In the genomic region with DNA sequence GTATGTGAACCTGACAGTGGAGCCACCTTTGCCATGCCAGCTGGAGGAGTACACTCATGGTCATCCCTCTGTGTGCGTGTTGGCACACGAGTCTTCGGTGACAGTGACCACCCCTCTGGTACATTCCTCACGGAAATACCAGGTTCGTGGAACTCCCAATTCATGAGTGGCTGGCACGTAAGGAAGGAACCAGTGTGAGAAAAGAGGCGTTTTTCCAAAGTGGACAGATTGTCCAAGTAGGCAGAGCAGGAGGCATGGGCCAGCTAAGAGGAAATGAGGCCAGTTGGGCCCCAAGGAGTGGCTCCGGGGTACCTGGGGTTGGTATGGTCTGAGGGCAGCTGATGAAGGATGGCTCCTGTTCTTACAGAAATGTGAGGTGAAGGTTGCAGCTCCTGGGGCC, we compare ENCODE assay signal across 29 mouse cellular contexts. TPM values are rescaled to one million over a fixed set of nuclear protein-coding genes. Genes with fewer than 3 reads are reported as not detected.
DNase-seq lines count a peak whose midpoint lies in the region; ATAC-seq and TF ChIP-seq lines count a peak whose summit lies in the region.
"Had no signal": no experiment of that assay in that cellular context is flagged by ENCODE, and none has a peak within 500 bp of the region (broad histone marks: within the 10 kb centered on the region; RNA-seq: fewer than 3 reads in every experiment).

No protein-coding gene starts in this region.

- H3K27me3 ChIP-seq in limb, embryonic 10.5 days (ENCODE audit: low read depth, poor library complexity, severe bottlenecking) = peaks cover 48% of the 10 kb centered on the region
- H3K27me3 ChIP-seq: megakaryocyte, embryonic 14.5 days had no signal

- no peaks in the 10 kb centered on the region for H3K36me3 ChIP-seq in limb, embryonic 10.5 days
- H3K36me3 ChIP-seq: embryonic facial prominence, embryonic 15.5 days; forebrain, embryonic 12.5 days; heart, embryonic 15.5 days; lung, embryonic 15.5 days had no signal

- no peak overlapping the region for H3K4me3 ChIP-seq in left cerebral cortex, adult 2 months
- H3K4me3 ChIP-seq in limb, embryonic 10.5 days = no peak overlapping the region
- H3K4me3 ChIP-seq: embryonic facial prominence, embryonic 15.5 days; heart, embryonic 15.5 days; limb, embryonic 13.5 days; lung, embryonic 15.5 days; megakaryocyte, embryonic 14.5 days had no signal

- 92% methylated on average over 8 of the region's 8 CpGs for WGBS in limb, embryonic 10.5 days

- no peaks in the 10 kb centered on the region for H3K9me3 ChIP-seq in limb, embryonic 10.5 days (replicated peaks)
- H3K9me3 ChIP-seq: embryonic facial prominence, embryonic 15.5 days; forebrain, embryonic 12.5 days; heart, embryonic 15.5 days; limb, embryonic 13.5 days; lung, embryonic 15.5 days; megakaryocyte, embryonic 14.5 days; midbrain, embryonic 13.5 days; neural tube, embryonic 15.5 days had no signal

- peaks cover 12% of the 10 kb centered on the region for H3K4me1 ChIP-seq in limb, embryonic 10.5 days

- TF ChIP-seq CTCF in left cerebral cortex, adult 2 months (IDR thresholded peaks at IDR 0.05) = no peak

- ATAC-seq in megakaryocyte progenitor cell, adult 5-6 weeks (replicated peaks; ENCODE audit: poor library complexity) = no peak
- ATAC-seq: CD4-positive, CD25-positive, alpha-beta regulatory T cell, adult 4 months; forebrain, postnatal 0 days; hindbrain, embryonic 16.5 days; midbrain, embryonic 13.5 days had no signal

- intact Hi-C loops in left cerebral cortex, adult 2 months (cut with DNase I) = loop anchor here (5.0 kb wide), 1 partner anchor 58 kb away; no protein-coding TSS in a partner anchor
- intact Hi-C loops in left cerebral cortex, postnatal 36 days (cut with DNase I) = no loop called here

- peak overlapping the region; percentile 57; the same call in 1 of the 2 replicates for H3K27ac ChIP-seq in left cerebral cortex, adult 2 months
- H3K27ac ChIP-seq in limb, embryonic 10.5 days = no peak overlapping the region
- H3K27ac ChIP-seq: embryonic facial prominence, embryonic 15.5 days; forebrain, embryonic 12.5 days; heart, embryonic 15.5 days; kidney, postnatal 0 days; limb, embryonic 13.5 days; lung, embryonic 15.5 days; midbrain, embryonic 13.5 days; neural tube, embryonic 15.5 days had no signal

- no peak for DNase-seq in left cerebral cortex, adult 2 months (ENCODE audit: extremely low spot score in 1 of 2, low spot score in 2 of 2)
- DNase-seq in left cerebral cortex, postnatal 36 days (ENCODE audit: low spot score in 2 of 2) = no peak
- peak; percentile 78 to 87 for DNase-seq in cerebellum, adult 18-20 months
- peak; percentile 71 to 72 for DNase-seq in cerebellum, postnatal 10 days
- peak; percentile 25 for DNase-seq in limb, embryonic 10.5 days (ENCODE audit: low spot score)
- no peak for DNase-seq in right cerebral cortex, postnatal 25 days
- DNase-seq: adrenal gland, postnatal 25 days; forebrain, postnatal 0 days; gastrocnemius, postnatal 10 days; kidney, adult 8-10 months; kidney, postnatal 4 days; layer of hippocampus, adult 9-11 months; thymus, adult 2 months; thymus, postnatal 36 days had no signal

RNA-seq across cellular contexts. Expression of a gene that starts 26.0 kb away (rescaled TPM):
- 100 to 1,000 TPM; 222 to 239 TPM for total RNA-seq in left cerebral cortex, adult 2 months (2021)
- total RNA-seq in left cerebral cortex, postnatal 36 days (2021) = 100 to 1,000 TPM; 196 to 229 TPM
- 2.1 and 2.8 TPM in 2 replicates for polyA plus RNA-seq in limb, embryonic 10.5 days (2016; fragmentation: Nextera tagmentation; extraction: Ambion mirVana)
- total RNA-seq in megakaryocyte progenitor cell, adult 5-6 weeks (2015) = 1.8 and 4.2 TPM in 2 replicates
- total RNA-seq in megakaryocyte progenitor cell, adult 5-6 weeks (2017) = 1.3 and 3.1 TPM in 2 replicates
- total RNA-seq: monocyte, adult 5-6 weeks had no signal
- polyA plus RNA-seq: CD4-positive, CD25-positive, alpha-beta regulatory T cell, adult 4 months had no signal

RNA-seq across cellular contexts. Expression of a gene that starts 42.7 kb away (rescaled TPM):
- total RNA-seq in left cerebral cortex, adult 2 months (2021) = 1 to 10 TPM in 1 of 2 experiments, under 1 TPM in 1; 0.58 to 1.7 TPM
- 1 to 10 TPM in 1 of 2 experiments, under 1 TPM in 1; 0.91 to 2.3 TPM for total RNA-seq in left cerebral cortex, postnatal 36 days (2021)
- 0.10 TPM in 1 of 2 replicates, not detected in the other for polyA plus RNA-seq in limb, embryonic 10.5 days (2016; fragmentation: Nextera tagmentation; extraction: Ambion mirVana)
- total RNA-seq in megakaryocyte progenitor cell, adult 5-6 weeks (2015) = not detected in 2 replicates
- not detected in 2 replicates for total RNA-seq in megakaryocyte progenitor cell, adult 5-6 weeks (2017)
- total RNA-seq: adrenal gland, adult 18-20 months; monocyte, adult 5-6 weeks had no signal
- polyA plus RNA-seq: CD4-positive, CD25-positive, alpha-beta regulatory T cell, adult 4 months; kidney, postnatal 0 days; limb, embryonic 13.5 days; liver, embryonic 16.5 days had no signal

RNA-seq across cellular contexts. Expression of a gene that starts 48.2 kb away (rescaled TPM):
- 10 to 100 TPM; 32.0 to 33.0 TPM for total RNA-seq in left cerebral cortex, adult 2 months (2021)
- 10 to 100 TPM; 31.7 to 36.1 TPM for total RNA-seq in left cerebral cortex, postnatal 36 days (2021)
- polyA plus RNA-seq in limb, embryonic 10.5 days (2016; fragmentation: Nextera tagmentation; extraction: Ambion mirVana) = 9.6 and 11.2 TPM in 2 replicates
- 7.1 and 7.3 TPM in 2 replicates for total RNA-seq in megakaryocyte progenitor cell, adult 5-6 weeks (2015)
- 8.8 and 13.9 TPM in 2 replicates for total RNA-seq in megakaryocyte progenitor cell, adult 5-6 weeks (2017)

Comparison
In these comparisons a context has a peak if more than half of its experiments do, and no peak if none do; other contexts are left out.
1. DNase-seq: peak in cerebellum, adult 18-20 months (2 of 2), cerebellum, postnatal 10 days (2 of 2) and limb, embryonic 10.5 days (single experiment); none in left cerebral cortex, adult 2 months (0 of 2), left cerebral cortex, postnatal 36 days (0 of 2) and right cerebral cortex, postnatal 25 days (single experiment).
2. RNA of a gene that starts 26.0 kb away (total RNA-seq): 222 to 239 TPM in left cerebral cortex, adult 2 months and 196 to 229 TPM in left cerebral cortex, postnatal 36 days; 1.3 to 4.2 TPM in megakaryocyte progenitor cell, adult 5-6 weeks; every median in the first group is over 10 times any median in the second.